Mouse (Mus musculus) G1E-ER4 (cell line): ENCODE data around the gene D330045A20Rik. TPM values are rescaled to one million over a fixed set of nuclear protein-coding genes. Genes with fewer than 3 reads are reported as not detected.

Experiments
- GATA1 ChIP-seq: IDR thresholded peaks from one replicate; pipeline ENCODE4 v1.8.0; 2012; ENCODE audit warnings: low read length, inconsistent platforms
- polyA plus RNA-seq: library from polyadenylated mRNA; stranded (reverse); fragments of >175 nt; gene quantifications from 2 replicates; pipeline ENCODE4 v1.2.3, GENCODE M21; 2012

The D330045A20Rik gene
- polyA plus RNA-seq, 1 experiment, result 0.81 TPM

- no peak for TF ChIP-seq GATA1
These were observed 71.9 kb downstream of the D330045A20Rik start for GRCm38 (mm10) chrX:139552090-139552489.

GRCm38 (mm10) chrX:139562255-139562924 lies 82.2 kb downstream of the D330045A20Rik start:
- no peak for TF ChIP-seq GATA1

GRCm38 (mm10) chrX:139562925-139563461 lies 82.8 kb downstream of the D330045A20Rik start, which contains the start of gene Rnf128:
Gene Rnf128, plus strand, starts transcription at chrX:139563316.
- no peak for TF ChIP-seq GATA1

- TF ChIP-seq GATA1, result no peak
These were observed 89.9 kb downstream of the D330045A20Rik start for GRCm38 (mm10) chrX:139570054-139570453.

GRCm38 (mm10) chrX:139578649-139579278 lies 98.6 kb downstream of the D330045A20Rik start:
- no peak for TF ChIP-seq GATA1

- no peak for TF ChIP-seq GATA1
These were observed 103.4 kb downstream of the D330045A20Rik start for GRCm38 (mm10) chrX:139583616-139584015.

GRCm38 (mm10) chrX:139596404-139596803 lies 116.2 kb downstream of the D330045A20Rik start:
- TF ChIP-seq GATA1, result no peak

Other genes starting within 250 kb of the D330045A20Rik start
- not detected in 2 replicates for gene Trap1a, start 146.7 kb upstream of the D330045A20Rik start, polyA plus RNA-seq
- 13.8 and 17.6 TPM in 2 replicates for gene Rnf128, start 82.9 kb downstream of the D330045A20Rik start, polyA plus RNA-seq
- gene Tbc1d8b, start 204.6 kb downstream of the D330045A20Rik start, polyA plus RNA-seq, result 0.15 and 0.27 TPM in 2 replicates
- gene Gm15013, start 234.1 kb downstream of the D330045A20Rik start, polyA plus RNA-seq, result not detected in 2 replicates